Mouse (Mus musculus) layer of hippocampus, adult 8-10 months (tissue): Measurements from ENCODE around the gene Trim29. TPM values are rescaled to one million over a fixed set of nuclear protein-coding genes. Genes with fewer than 3 reads are reported as not detected.

Experiments used
- DNase-seq, 2 experiments: peaks; one replicate each; pipeline ENCODE4 v3.0.0; 2022; ENCODE audit warnings: low spot score in 2 of 2
- total RNA-seq, 4 experiments: library from RNA; stranded (reverse); gene quantifications; 2 replicates each; pipeline ENCODE4 v1.2.4; 2022

The Trim29 gene
- total RNA-seq, 4 experiments from 2014 or later, result 0.13 to 0.56 (median 0.23) TPM; not detected in 1

DNA sequence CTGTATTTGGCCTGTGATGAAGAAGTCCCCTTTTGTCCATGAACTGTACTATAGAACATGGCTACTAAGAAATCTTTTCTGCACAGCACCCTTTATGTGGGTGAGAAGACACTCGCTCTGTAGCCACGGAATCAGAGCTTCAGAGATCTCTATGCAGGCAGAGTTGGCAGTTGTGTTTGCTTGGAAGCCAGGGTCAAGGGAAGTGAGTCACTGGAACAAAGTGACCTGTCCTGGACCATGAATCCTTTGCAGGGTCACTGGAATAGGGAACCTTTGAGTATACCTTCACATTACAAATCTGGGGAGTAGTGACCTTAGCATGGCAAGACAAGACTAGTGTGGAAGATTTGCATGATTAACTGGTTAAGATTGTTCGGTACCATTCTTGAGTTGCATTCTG is 58.1 kb downstream of the Trim29 start:
- DNase-seq, result no peak

DNA sequence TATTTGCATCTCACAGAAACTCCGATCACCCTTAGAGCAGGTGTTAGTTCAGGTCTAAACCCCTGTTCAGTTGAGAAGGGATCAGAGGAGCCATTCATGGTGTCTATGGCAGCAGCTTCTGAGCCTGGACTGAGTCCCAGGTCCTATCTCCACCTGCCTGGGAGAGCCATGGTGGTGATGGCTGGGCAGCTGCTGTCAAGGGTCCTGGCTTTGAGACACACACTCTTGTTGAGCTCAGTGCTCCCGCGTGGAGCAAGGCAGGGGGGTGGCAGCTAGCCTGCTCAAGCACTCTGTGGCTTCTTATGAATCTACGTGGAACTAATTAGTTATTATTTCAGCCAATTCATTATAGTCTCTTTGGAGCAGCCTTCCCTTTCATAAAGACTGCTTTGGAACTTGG is 73.2 kb downstream of the Trim29 start:
- DNase-seq, result no peak

DNA sequence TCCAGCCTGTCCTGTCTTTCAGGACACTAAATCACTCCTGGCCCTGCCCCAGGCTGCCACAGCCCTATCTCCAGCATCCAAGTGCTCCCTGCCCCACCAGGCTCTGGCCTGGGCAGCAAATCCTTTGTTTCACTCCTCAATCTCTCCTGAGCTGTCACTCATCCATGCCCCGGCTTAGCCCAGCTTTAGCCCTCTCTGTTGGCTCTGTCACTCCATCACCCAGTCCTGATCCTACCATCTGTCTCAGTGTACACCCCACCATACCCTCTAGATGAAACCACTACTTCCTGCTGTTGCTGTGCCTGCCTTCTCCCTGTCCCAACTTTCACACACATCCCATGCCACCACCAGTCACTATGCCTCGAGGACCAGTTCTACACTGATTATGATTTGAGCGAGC is 73.8 kb downstream of the Trim29 start:
- no peak for DNase-seq

Other genes starting within 250 kb of the Trim29 start
- gene Arhgef12, start 203.6 kb upstream of the Trim29 start, total RNA-seq, result 100 to 1,000 TPM; 144 to 165 (median 151) TPM
- gene Tmem136, start 194.3 kb upstream of the Trim29 start, total RNA-seq, result 10 to 100 TPM; 18.5 to 22.9 (median 19.5) TPM
- under 1 TPM in 1 of 4 experiments, not detected in 3; 0.34 TPM for gene Pou2f3, start 100.5 kb upstream of the Trim29 start, total RNA-seq
- 10 to 100 TPM; 14.4 to 23.9 (median 18.0) TPM for gene Oaf, start 70.9 kb upstream of the Trim29 start, total RNA-seq